14 mouse cellular contexts compared by ENCODE assay signal in genomic region chr7:111486811-111487333, GRCm38 (mm10).
A peak's percentile ranks its signal among the peaks of the same experiment; 100 is the strongest.
DNase-seq lines count a peak whose midpoint lies in the region; ATAC-seq lines count a peak whose summit lies in the region.
"Had no signal": no experiment of that assay in that cellular context is flagged by ENCODE, and none has a peak within 500 bp of the region (broad histone marks: within the 10 kb centered on the region; RNA-seq: fewer than 3 reads in every experiment).

No protein-coding gene starts in this region.

- WGBS in lung, embryonic 15.5 days: 58% methylated on average over 3 of the region's 3 CpGs

- H3K9ac ChIP-seq in lung, embryonic 15.5 days: no peak overlapping the region
- H3K9ac ChIP-seq: forebrain, embryonic 15.5 days; limb, embryonic 13.5 days; neural tube, embryonic 15.5 days had no signal

- no peak overlapping the region for H3K27ac ChIP-seq in lung, embryonic 15.5 days
- H3K27ac ChIP-seq: forebrain, embryonic 15.5 days; limb, embryonic 13.5 days; macrophage; neural tube, embryonic 15.5 days had no signal

- no peak overlapping the region for H3K4me3 ChIP-seq in lung, embryonic 15.5 days
- H3K4me3 ChIP-seq: forebrain, embryonic 15.5 days; limb, embryonic 13.5 days; neural tube, embryonic 15.5 days had no signal

- H3K36me3 ChIP-seq in lung, embryonic 15.5 days: no peaks in the 10 kb centered on the region
- H3K36me3 ChIP-seq: forebrain, embryonic 15.5 days; limb, embryonic 13.5 days; neural tube, embryonic 15.5 days had no signal

- peaks cover 14% of the 10 kb centered on the region; the same call in 1 of the 2 replicates for H3K4me1 ChIP-seq in lung, embryonic 15.5 days
- H3K4me1 ChIP-seq: forebrain, embryonic 15.5 days had no signal

- no peak overlapping the region for H3K4me2 ChIP-seq in lung, embryonic 15.5 days
- H3K4me2 ChIP-seq: forebrain, embryonic 15.5 days; limb, embryonic 13.5 days; neural tube, embryonic 15.5 days had no signal

- peak; percentile 42 for DNase-seq in adrenal gland, adult 8-10 months
- DNase-seq in adrenal gland, postnatal 4 days (ENCODE audit: low spot score in 2 of 2): no peak
- DNase-seq in heart, postnatal 10 days: peak; percentile 24 to 26
- DNase-seq in heart, adult 8-10 months (ENCODE audit: low spot score): no peak
- DNase-seq in lung, postnatal 25 days (ENCODE audit: low spot score): no peak
- DNase-seq in lung, postnatal 10 days: peak; percentile 54
- DNase-seq in thymus, postnatal 25 days: no peak
- DNase-seq: heart, adult 11 months; layer of hippocampus, adult 9-11 months had no signal

- peak; percentile 55 for ATAC-seq in lung, embryonic 15.5 days (ENCODE audit: borderline replicate concordance, extremely low read depth, low FRiP score, low TSS enrichment)
- ATAC-seq: forebrain, embryonic 15.5 days had no signal

- H3K27me3 ChIP-seq in lung, embryonic 15.5 days: no peaks in the 10 kb centered on the region
- H3K27me3 ChIP-seq: forebrain, embryonic 15.5 days; limb, embryonic 13.5 days; neural tube, embryonic 15.5 days had no signal

- intact Hi-C loops in heart, postnatal 10 days (cut with DNase I): no loop called here

- no peaks in the 10 kb centered on the region for H3K9me3 ChIP-seq in lung, embryonic 15.5 days
- H3K9me3 ChIP-seq: forebrain, embryonic 15.5 days; limb, embryonic 13.5 days; neural tube, embryonic 15.5 days had no signal

Comparison
In these comparisons a context has a peak if more than half of its experiments do, and no peak if none do; other contexts are left out.
1. DNase-seq: peak in adrenal gland, adult 8-10 months (single experiment), heart, postnatal 10 days (2 of 2) and lung, postnatal 10 days (single experiment); none in adrenal gland, postnatal 4 days (0 of 2), heart, adult 8-10 months (single experiment), lung, postnatal 25 days (single experiment) and thymus, postnatal 25 days (single experiment).